Mouse (Mus musculus) heart, embryonic 15.5 days (tissue): Measurements from ENCODE around the gene Tmppe. TPM values are rescaled to one million over a fixed set of nuclear protein-coding genes. Genes with fewer than 3 reads are reported as not detected.
A peak's percentile ranks its signal among the peaks of the same experiment; 100 is the strongest.

Experiments
- ATAC-seq: fragments of 200-750 bp; cut with Nextera tagmentation; replicated peaks from 2 replicates; pipeline ENCODE4 v1.8.0; 2017; ENCODE audit warnings: low read depth, moderate TSS enrichment; ENCODE audit not compliant: insufficient number of reproducible peaks, insufficient read depth, low FRiP score
- H3K27ac ChIP-seq: fragments of 300-500 bp; sonication (generic); 2 replicates; pipeline ENCODE4 v1.5.1; 2015; ENCODE audit warnings: mild to moderate bottlenecking, inconsistent platforms
- H3K27me3 ChIP-seq: fragments of 300-500 bp; sonication (generic); 2 replicates; pipeline ENCODE4 v1.6.1; 2015; ENCODE audit warnings: inconsistent platforms
- H3K36me3 ChIP-seq: fragments of 300-500 bp; sonication (generic); 2 replicates; pipeline ENCODE4 v1.6.1; 2015; ENCODE audit warnings: mild to moderate bottlenecking, inconsistent platforms
- H3K4me1 ChIP-seq: fragments of 300-500 bp; sonication (generic); replicated peaks from 2 replicates; pipeline ENCODE4 v1.6.1; 2015; ENCODE audit warnings: inconsistent platforms
- H3K4me2 ChIP-seq: fragments of 300-500 bp; sonication (generic); 2 replicates; pipeline ENCODE4 v1.6.1; 2015; ENCODE audit warnings: inconsistent platforms, mild to moderate bottlenecking, moderate library complexity
- H3K4me3 ChIP-seq: fragments of 300-500 bp; sonication (generic); 2 replicates; pipeline ENCODE4 v1.5.1; 2015; ENCODE audit warnings: mild to moderate bottlenecking, inconsistent platforms
- H3K9ac ChIP-seq: fragments of 300-500 bp; sonication (generic); 2 replicates; pipeline ENCODE4 v1.6.1; 2015; ENCODE audit warnings: mild to moderate bottlenecking, inconsistent platforms
- H3K9me3 ChIP-seq: fragments of 300-500 bp; sonication (generic); replicated peaks from 2 replicates; pipeline ENCODE4 v1.6.1; 2016; ENCODE audit warnings: inconsistent platforms
- WGBS: fragments of 180-500 bp; shearing (Covaris S2); methylation state at CpG from one replicate; pipeline ENCODE4 v1.1.7; 2015; ENCODE audit warnings: mixed read lengths; 5-methylcytosine and 5-hydroxymethylcytosine counted together
- polyA plus RNA-seq: library from polyadenylated mRNA; unstranded; fragments of >200 nt; fragmentation: Nextera tagmentation; extraction: Ambion mirVana; gene quantifications from 2 replicates; pipeline ENCODE4 v1.2.1, GENCODE M21; 2015

The Tmppe gene
- polyA plus RNA-seq, 1 experiment from 2014 or later: 6.7 TPM

DNA sequence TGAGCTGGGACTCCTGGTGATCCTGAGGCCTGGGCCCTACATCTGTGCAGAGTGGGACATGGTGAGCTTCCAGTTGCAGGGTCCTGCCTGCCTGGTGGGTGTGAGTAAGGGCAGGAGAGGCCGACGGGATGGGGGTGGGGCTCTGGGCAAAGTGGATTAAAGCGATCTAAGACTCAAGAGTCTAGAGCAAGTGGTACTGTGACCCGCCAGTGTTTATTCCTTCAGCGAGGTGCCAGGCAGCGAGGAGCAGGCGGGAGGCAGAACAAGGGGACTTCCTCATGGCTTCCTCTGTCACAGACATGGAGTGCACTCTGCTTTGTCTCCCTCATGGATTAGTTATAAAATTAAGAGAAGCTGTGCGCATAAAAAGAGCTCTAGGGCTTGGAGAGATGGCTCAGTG is 19.5 kb downstream of the Tmppe start:
- no peak overlapping the region for H3K9ac ChIP-seq
- H3K27me3 ChIP-seq: no peaks in the 10 kb centered on the region
- 72% methylated on average over 8 of the region's 8 CpGs for WGBS
- no peak overlapping the region for H3K27ac ChIP-seq
- no peak overlapping the region for H3K4me3 ChIP-seq
- H3K4me2 ChIP-seq: no peak overlapping the region
- H3K36me3 ChIP-seq: peaks cover 9% of the 10 kb centered on the region
- no peaks in the 10 kb centered on the region for H3K4me1 ChIP-seq
- no peak for ATAC-seq
- no peaks in the 10 kb centered on the region; the same call in 1 of the 2 replicates for H3K9me3 ChIP-seq

DNA sequence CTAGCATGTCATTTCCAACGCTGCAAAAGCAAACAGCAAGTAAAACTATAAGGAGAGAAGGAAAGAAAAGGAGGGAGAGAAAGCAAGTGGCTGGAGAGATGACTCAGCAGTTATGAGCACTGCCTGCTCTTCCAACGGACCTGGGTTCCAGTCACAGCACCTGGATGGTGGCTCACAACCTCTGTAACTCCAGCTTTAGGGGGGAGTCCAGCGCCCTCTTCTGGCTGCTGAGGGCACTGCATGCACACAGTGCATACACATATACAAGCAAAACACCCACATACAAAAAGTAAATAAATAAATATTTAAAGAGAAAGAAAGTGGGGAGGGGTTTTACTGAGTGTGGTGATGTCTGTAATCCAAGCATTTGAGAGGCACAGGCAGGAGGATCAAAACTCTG is 20.1 kb downstream of the Tmppe start:
- 63% methylated on average over 3 of the region's 3 CpGs for WGBS
- Histone ChIP-seq H3K4me3 (no peak overlapping the region), H3K9me3 (no peaks in the 10 kb centered on the region; the same call in 1 of the 2 replicates), H3K4me2 (no peak overlapping the region), H3K27me3 (no peaks in the 10 kb centered on the region), H3K9ac (no peak overlapping the region), H3K4me1 (no peaks in the 10 kb centered on the region), H3K27ac (no peak overlapping the region), H3K36me3 (peaks cover 15% of the 10 kb centered on the region)
- ATAC-seq: no peak

DNA sequence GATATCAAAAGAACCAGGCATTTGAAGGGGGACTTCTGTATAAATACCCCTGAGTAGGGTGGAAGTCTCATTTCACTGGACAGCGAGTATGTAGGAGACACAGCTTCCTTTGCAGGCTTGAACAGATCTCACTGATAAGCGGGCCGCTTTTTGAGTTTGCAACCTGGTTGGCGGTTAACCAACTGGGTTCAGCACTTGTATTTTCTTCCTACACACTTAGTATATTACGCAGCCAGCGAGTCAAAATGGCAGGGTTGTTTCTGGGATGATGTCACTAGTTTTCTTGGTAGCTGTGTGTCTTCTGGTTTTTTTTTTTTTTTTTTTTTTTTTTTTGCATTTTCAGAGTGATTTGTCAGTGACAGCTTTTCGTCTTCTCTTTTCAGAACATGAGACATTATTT is 20.9 kb downstream of the Tmppe start:
- no peak overlapping the region for H3K4me3 ChIP-seq
- H3K27me3 ChIP-seq: no peaks in the 10 kb centered on the region
- H3K27ac ChIP-seq: no peak overlapping the region
- H3K36me3 ChIP-seq: peaks cover 16% of the 10 kb centered on the region
- WGBS: 80% methylated on average over 7 of the region's 7 CpGs
- H3K4me2 ChIP-seq: no peak overlapping the region
- H3K9ac ChIP-seq: no peak overlapping the region
- no peaks in the 10 kb centered on the region; the same call in 1 of the 2 replicates for H3K9me3 ChIP-seq
- H3K4me1 ChIP-seq: no peaks in the 10 kb centered on the region
- ATAC-seq: no peak

DNA sequence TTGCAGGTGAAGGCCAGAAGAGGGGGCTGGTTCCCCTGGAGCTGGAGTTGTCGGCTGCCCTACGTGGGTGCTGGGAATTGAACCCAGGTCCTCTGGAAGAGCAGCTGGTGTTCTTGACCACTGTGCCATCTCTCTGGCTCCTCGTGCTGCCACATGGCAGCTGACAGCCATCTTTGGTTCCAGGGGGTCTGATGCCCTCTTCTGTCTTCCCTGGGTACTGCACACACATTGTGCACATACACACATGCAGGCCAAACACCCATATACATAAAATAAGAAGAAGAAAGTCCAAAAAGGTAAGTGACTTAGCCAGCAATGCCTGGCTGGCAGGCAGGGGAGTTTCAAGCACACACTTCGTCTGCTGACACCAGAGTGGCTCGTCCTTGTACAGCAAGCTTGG is 24.7 kb downstream of the Tmppe start:
- no peak for ATAC-seq
- Histone ChIP-seq H3K27ac (no peak overlapping the region), H3K4me3 (no peak overlapping the region), H3K4me2 (no peak overlapping the region), H3K36me3 (peaks cover 17% of the 10 kb centered on the region), H3K4me1 (no peaks in the 10 kb centered on the region), H3K9me3 (no peaks in the 10 kb centered on the region; the same call in 1 of the 2 replicates), H3K27me3 (no peaks in the 10 kb centered on the region), H3K9ac (no peak overlapping the region)
- 91% methylated on average over 5 of the region's 5 CpGs for WGBS

DNA sequence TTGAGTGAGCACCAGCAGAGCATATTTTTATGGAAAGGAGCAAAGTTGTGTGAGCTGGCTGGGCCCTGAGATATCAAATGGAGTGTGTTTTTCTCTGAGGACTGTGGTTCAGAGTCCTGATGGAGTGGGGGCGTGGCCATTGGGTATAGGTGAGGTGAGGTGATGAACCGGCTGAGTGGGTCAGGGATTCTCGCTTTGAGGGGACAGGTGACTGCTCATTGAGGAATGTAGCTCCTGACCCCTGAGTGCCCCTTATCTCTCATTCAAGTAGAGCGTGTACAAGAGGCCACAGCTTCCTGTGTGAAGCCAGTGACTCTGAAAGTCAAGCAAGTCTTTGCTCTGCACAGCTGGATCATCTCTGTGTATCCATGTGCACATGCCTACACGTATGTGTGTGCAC is 25.3 kb downstream of the Tmppe start:
- H3K4me2 ChIP-seq: no peak overlapping the region
- H3K9me3 ChIP-seq: no peaks in the 10 kb centered on the region; the same call in 1 of the 2 replicates
- H3K4me1 ChIP-seq: no peaks in the 10 kb centered on the region
- ATAC-seq: no peak
- peaks cover 22% of the 10 kb centered on the region for H3K36me3 ChIP-seq
- H3K9ac ChIP-seq: no peak overlapping the region
- H3K4me3 ChIP-seq: no peak overlapping the region
- H3K27ac ChIP-seq: no peak overlapping the region
- H3K27me3 ChIP-seq: no peaks in the 10 kb centered on the region
- 63% methylated on average over 5 of the region's 5 CpGs for WGBS

DNA sequence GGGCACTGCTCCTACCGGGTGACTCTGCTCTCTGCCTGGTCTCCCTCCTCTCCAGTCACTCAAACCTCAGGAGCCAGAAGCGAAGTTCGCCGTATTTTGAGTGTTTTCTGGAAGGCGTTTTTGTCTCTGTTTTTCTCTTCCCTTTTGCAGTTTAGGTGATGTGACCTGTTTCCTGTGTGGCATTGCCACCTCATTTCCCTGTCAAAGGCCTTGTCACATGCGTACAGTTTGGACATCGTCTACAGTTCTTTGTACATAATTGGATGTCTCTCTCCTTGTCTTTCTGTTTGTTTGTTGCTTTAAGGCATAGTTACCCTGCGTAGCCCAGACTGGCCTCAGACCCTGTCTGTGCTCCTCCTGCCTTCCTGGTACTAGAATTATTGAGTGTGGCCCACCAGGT is 26.5 kb downstream of the Tmppe start:
- no peak overlapping the region for H3K27ac ChIP-seq
- H3K27me3 ChIP-seq: no peaks in the 10 kb centered on the region
- no peak overlapping the region for H3K4me2 ChIP-seq
- no peaks in the 10 kb centered on the region; the same call in 1 of the 2 replicates for H3K9me3 ChIP-seq
- no peak overlapping the region for H3K4me3 ChIP-seq
- H3K4me1 ChIP-seq: no peaks in the 10 kb centered on the region
- peaks cover 22% of the 10 kb centered on the region for H3K36me3 ChIP-seq
- WGBS: 85% methylated on average over 8 of the region's 8 CpGs
- no peak overlapping the region for H3K9ac ChIP-seq
- no peak for ATAC-seq

DNA sequence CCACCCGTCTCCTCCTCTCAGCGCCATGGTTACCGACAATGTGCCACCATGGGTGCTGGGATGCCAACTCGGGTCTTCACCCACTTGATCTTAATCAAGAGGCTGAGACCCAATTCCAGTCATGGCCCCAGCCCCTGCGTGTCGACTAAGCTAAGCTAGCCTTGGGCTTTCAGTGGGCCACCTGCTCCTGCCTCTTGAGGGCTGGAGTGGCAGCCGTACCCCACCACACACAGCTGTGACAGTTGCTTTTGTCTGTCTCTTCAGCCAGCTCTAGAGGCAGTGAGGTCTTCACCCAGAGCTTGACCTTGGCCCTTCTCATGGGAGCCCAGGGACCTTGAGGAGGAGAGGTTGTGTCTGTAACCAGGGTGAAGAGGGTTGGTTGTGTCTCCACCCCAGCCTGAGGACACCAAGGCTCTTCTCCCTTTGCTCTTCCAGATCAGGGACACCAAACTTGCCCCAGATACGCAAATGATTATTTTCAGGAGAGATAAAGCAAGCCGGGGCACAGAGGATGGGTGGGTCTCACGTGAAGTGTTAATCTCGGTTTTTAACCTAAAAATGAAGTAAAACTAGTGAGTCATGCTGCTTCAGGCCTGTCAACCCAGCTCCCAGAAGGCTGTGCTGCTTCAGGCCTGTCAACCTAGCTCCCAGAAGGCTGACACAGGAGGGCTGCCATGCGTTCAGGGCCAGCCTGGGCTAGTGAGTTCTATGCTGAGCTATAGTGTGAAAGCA is 27.4 kb downstream of the Tmppe start:
- ATAC-seq: no peak
- WGBS: 79% methylated on average over 12 of the region's 12 CpGs
- Histone ChIP-seq H3K27ac (no peak overlapping the region), H3K4me1 (no peaks in the 10 kb centered on the region), H3K4me2 (no peak overlapping the region), H3K9me3 (no peaks in the 10 kb centered on the region; the same call in 1 of the 2 replicates), H3K27me3 (no peaks in the 10 kb centered on the region), H3K36me3 (peaks cover 22% of the 10 kb centered on the region), H3K4me3 (no peak overlapping the region), H3K9ac (no peak overlapping the region)

DNA sequence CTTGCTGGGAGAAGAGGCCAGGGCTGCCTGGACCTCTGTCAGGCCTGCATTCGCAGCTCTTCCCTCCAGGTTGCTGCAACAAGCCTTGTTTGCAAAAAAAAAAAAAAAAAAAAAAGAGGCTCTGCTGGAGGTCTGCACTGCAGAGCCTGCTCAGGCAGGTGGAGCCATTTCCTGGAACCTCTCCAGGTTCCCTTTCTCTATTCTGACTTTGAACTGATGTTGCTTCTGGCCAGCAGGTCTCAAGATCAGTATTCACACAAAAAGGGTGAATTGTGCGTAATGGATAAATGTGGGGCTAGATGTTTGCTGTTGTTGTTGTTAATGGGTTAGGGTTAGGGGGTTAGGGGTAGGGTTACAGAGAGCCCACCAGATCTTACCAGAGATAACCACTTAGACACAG is 34.8 kb downstream of the Tmppe start:
- Histone ChIP-seq H3K36me3 (peaks cover 13% of the 10 kb centered on the region; the same call in 1 of the 2 replicates), H3K4me3 (no peak overlapping the region), H3K4me1 (no peaks in the 10 kb centered on the region), H3K4me2 (no peak overlapping the region), H3K27ac (no peak overlapping the region), H3K27me3 (no peaks in the 10 kb centered on the region), H3K9ac (no peak overlapping the region), H3K9me3 (no peaks in the 10 kb centered on the region)
- WGBS: 82% methylated on average over 2 of the region's 2 CpGs
- ATAC-seq: no peak

DNA sequence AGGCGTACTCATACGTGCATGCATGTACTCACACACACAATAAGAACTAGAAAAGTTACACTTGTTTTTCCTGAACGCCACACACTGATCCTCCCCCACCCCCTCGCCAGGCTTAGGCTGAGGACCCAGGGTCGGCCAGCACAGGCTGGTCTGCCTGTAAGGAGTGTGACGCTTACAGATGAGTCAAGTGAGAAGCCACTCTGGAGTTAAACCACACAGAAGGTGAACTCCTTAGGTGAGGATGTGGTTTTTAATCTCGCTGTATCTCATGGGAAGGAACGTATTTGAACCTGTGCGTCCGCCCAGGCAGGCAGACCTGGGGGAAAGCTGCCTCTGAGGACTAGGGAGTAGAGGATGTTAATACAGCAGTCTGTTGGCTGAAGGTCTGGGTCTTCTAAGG is 39.6 kb downstream of the Tmppe start:
- WGBS: 71% methylated on average over 10 of the region's 10 CpGs
- Histone ChIP-seq H3K4me3 (no peak overlapping the region), H3K27ac (no peak overlapping the region), H3K27me3 (no peaks in the 10 kb centered on the region), H3K9ac (no peak overlapping the region), H3K9me3 (no peaks in the 10 kb centered on the region), H3K36me3 (peaks cover 10% of the 10 kb centered on the region; the same call in 1 of the 2 replicates), H3K4me1 (no peaks in the 10 kb centered on the region), H3K4me2 (no peak overlapping the region)
- ATAC-seq: 0 out of 2 replicates have a peak, but pooled peaks have one; percentile 11

DNA sequence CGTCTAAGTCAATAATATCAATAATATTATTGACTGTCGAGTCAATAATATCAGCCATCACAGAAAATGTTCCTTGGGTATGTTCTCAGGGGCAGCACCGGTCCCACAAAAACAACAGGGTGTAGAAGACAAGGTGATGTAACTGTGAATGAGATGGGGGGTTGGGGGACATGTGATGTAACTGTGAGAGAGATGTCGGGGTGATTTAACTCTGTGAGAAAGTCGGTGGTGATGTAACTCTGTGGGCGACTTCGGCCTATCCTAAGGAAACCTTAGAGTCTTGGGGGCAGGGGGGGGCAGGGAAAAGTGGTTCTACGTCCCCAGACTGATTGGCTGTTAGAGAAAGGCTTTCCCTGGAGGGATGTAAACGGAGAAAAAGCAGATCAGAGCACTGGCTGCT is 41.3 kb downstream of the Tmppe start:
- H3K4me3 ChIP-seq: no peak overlapping the region
- H3K9ac ChIP-seq: no peak overlapping the region
- no peaks in the 10 kb centered on the region for H3K36me3 ChIP-seq
- H3K4me1 ChIP-seq: peaks cover 3% of the 10 kb centered on the region
- 91% methylated on average over 9 of the region's 9 CpGs for WGBS
- no peak overlapping the region for H3K4me2 ChIP-seq
- H3K9me3 ChIP-seq: no peaks in the 10 kb centered on the region
- no peak for ATAC-seq
- H3K27ac ChIP-seq: no peak overlapping the region
- no peaks in the 10 kb centered on the region for H3K27me3 ChIP-seq

DNA sequence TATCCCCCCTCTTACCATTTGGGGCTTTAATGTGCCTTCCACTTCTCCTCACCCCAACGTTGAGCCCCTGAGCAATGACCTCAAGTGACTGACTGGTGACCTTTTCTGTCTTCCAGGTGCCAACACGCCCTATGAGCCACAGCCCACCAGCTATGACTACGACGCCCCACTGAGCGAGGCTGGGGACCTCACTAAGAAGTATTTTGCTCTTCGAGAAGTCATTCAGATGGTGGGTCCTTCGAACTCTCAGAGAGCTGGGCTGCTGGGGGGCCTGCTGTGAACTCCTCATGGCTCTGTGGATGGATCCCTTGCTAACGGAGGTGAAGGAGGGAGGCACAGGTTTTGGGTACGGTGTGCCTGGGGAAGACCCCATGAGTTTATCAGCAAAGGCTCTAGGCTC is 42.0 kb downstream of the Tmppe start:
- no peaks in the 10 kb centered on the region for H3K27me3 ChIP-seq
- no peak for ATAC-seq
- no peaks in the 10 kb centered on the region for H3K36me3 ChIP-seq
- H3K4me3 ChIP-seq: no peak overlapping the region
- 81% methylated on average over 9 of the region's 9 CpGs for WGBS
- H3K4me2 ChIP-seq: no peak overlapping the region
- H3K4me1 ChIP-seq: peaks cover 3% of the 10 kb centered on the region
- H3K27ac ChIP-seq: no peak overlapping the region
- H3K9me3 ChIP-seq: no peaks in the 10 kb centered on the region
- no peak overlapping the region for H3K9ac ChIP-seq

DNA sequence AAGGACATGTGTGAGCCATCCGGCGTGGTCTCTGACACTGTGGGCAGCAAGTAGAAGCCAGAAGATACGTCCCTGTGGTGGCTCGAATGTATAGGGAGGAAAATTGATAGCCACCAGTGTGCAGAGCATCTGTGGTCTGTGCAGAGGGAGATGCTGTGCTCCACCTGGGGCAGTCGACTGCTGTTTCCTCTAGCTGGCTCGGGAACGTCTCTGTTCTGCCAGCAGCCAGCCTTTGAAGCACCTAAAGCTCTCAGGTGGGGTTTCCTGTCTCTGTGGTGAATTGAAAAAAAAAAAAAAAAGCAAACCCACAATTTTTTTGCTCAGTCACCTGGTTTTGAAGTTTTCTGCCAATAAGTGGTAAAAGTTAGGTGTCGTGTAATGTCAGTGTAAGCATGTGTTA is 42.4 kb downstream of the Tmppe start:
- Histone ChIP-seq H3K9ac (no peak overlapping the region), H3K36me3 (no peaks in the 10 kb centered on the region), H3K4me2 (no peak overlapping the region), H3K9me3 (no peaks in the 10 kb centered on the region), H3K27ac (no peak overlapping the region), H3K4me3 (no peak overlapping the region), H3K27me3 (no peaks in the 10 kb centered on the region), H3K4me1 (peaks cover 3% of the 10 kb centered on the region)
- no peak for ATAC-seq
- WGBS: 83% methylated on average over 8 of the region's 8 CpGs
